Mouse (Mus musculus): ENCODE measurements around the gene Calcrl.
A peak's percentile ranks its signal among the peaks of the same experiment; 100 is the strongest.

Calcrl gene

GRCm38 (mm10) chr2:84425138-84425537 is at the start of gene Calcrl:
Gene Calcrl (minus strand): TSS chr2:84425411.
- DNase-seq (ENCODE audit: low spot score in 2 of 2) = peak; percentile 37 to 60

GRCm38 (mm10) chr2:84474651-84475050 is 49.4 kb upstream of the Calcrl start:
- no peak for DNase-seq (ENCODE audit: low spot score in 2 of 2)

GRCm38 (mm10) chr2:84473941-84474530 is 48.8 kb upstream of the Calcrl start:
- DNase-seq (ENCODE audit: low spot score in 2 of 2) = no peak

GRCm38 (mm10) chr2:84467391-84467790 is 42.2 kb upstream of the Calcrl start:
- no peak for DNase-seq (ENCODE audit: low spot score in 2 of 2)

- DNase-seq (ENCODE audit: low spot score in 2 of 2) = no peak
Measured at GRCm38 (mm10) chr2:84464956-84465355, 39.7 kb upstream of the Calcrl start.

- DNase-seq (ENCODE audit: low spot score in 2 of 2) = peak in 1 of 2 experiments; percentile 24
Measured at GRCm38 (mm10) chr2:84462411-84462810, 37.2 kb upstream of the Calcrl start.

GRCm38 (mm10) chr2:84459651-84460177 is 34.5 kb upstream of the Calcrl start:
- DNase-seq (ENCODE audit: low spot score in 2 of 2) = no peak

- DNase-seq (ENCODE audit: low spot score in 2 of 2) = no peak
Measured at GRCm38 (mm10) chr2:84457221-84457620, 32.0 kb upstream of the Calcrl start.

GRCm38 (mm10) chr2:84455236-84455799 is 30.1 kb upstream of the Calcrl start:
- DNase-seq (ENCODE audit: low spot score in 2 of 2) = peak; percentile 68 to 73

GRCm38 (mm10) chr2:84454551-84455235 is 29.5 kb upstream of the Calcrl start:
- peak; percentile 13 to 16 for DNase-seq (ENCODE audit: low spot score in 2 of 2)

- DNase-seq (ENCODE audit: low spot score in 2 of 2) = peak; percentile 33 to 56
Measured at GRCm38 (mm10) chr2:84454051-84454450, 28.8 kb upstream of the Calcrl start.

GRCm38 (mm10) chr2:84445499-84445898 is 20.3 kb upstream of the Calcrl start:
- DNase-seq (ENCODE audit: low spot score in 2 of 2) = no peak

GRCm38 (mm10) chr2:84441940-84442339 is 16.7 kb upstream of the Calcrl start:
- DNase-seq (ENCODE audit: low spot score in 2 of 2) = no peak

- peak in 1 of 2 experiments; percentile 56 for DNase-seq (ENCODE audit: low spot score in 2 of 2)
Measured at GRCm38 (mm10) chr2:84429724-84430123, 4.5 kb upstream of the Calcrl start.

GRCm38 (mm10) chr2:84428836-84429235 is 3.6 kb upstream of the Calcrl start:
- DNase-seq (ENCODE audit: low spot score in 2 of 2) = no peak

- DNase-seq (ENCODE audit: low spot score in 2 of 2) = no peak
Measured at GRCm38 (mm10) chr2:84426531-84426930, 1.3 kb upstream of the Calcrl start.

GRCm38 (mm10) chr2:84416501-84416900 is 8.7 kb downstream of the Calcrl start:
- DNase-seq (ENCODE audit: low spot score in 2 of 2) = no peak

GRCm38 (mm10) chr2:84409796-84410592 is 15.2 kb downstream of the Calcrl start:
- DNase-seq (ENCODE audit: low spot score in 2 of 2) = no peak

- no peak for DNase-seq (ENCODE audit: low spot score in 2 of 2)
Measured at GRCm38 (mm10) chr2:84404834-84405233, 20.4 kb downstream of the Calcrl start.

GRCm38 (mm10) chr2:84402713-84403112 is 22.5 kb downstream of the Calcrl start:
- DNase-seq (ENCODE audit: low spot score in 2 of 2) = no peak

GRCm38 (mm10) chr2:84396557-84396956 is 28.7 kb downstream of the Calcrl start:
- DNase-seq (ENCODE audit: low spot score in 2 of 2) = no peak

GRCm38 (mm10) chr2:84393236-84393635 is 32.0 kb downstream of the Calcrl start:
- DNase-seq (ENCODE audit: low spot score in 2 of 2) = no peak
